Mouse (Mus musculus) left cerebral cortex, adult 18-20 months (tissue): ENCODE measurements at regions not wholly inside any gene's neighbourhood (a gene's known extent, or its start where the extent isn't known, plus 50 kb on each side); places are given as distances from the start of the nearest gene placed in this dataset.
A peak's percentile ranks its signal among the peaks of the same experiment; 100 is the strongest.

ENCODE experiments used
- DNase-seq, 2 experiments: peaks; one replicate each; pipeline ENCODE4 v3.0.0; 2021 to 2022; ENCODE audit warnings: low spot score in 2 of 2, mixed read lengths in 1 of 2

DNA sequence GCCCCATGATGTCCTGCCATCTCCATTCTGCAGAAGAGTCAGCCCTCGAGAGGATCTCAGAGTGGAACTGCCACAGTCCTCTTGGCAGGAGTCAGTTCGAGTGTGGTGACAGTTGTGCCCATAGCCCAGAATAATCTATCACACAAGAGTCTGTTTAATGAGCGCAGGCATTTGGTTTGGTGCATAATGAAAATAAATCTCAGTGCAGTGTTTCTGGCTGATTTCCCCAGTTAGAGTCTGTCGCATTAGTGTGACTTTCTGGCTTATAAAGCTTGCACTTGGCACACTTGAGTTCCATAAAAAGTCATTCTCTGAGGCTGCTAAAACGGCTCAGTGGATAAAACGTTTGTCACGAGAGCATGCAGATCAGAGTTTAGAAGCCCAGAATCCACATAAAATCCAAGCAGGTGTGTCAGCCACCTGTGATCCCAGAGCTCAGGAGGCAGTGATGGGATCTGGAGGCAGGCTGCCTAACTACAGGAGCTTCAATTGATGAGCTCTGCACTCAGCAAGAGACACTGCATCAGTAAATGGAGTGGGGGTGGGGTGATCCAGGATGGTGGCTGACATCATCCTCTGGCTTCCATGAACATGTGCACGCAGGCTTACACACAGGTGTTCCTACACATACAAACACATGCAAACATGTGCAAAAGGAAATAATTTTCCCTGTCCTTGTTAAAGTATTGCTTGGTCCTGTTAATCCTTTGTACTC, 578.5 kb downstream of the Plekhb2 start:
- DNase-seq = no peak

DNA sequence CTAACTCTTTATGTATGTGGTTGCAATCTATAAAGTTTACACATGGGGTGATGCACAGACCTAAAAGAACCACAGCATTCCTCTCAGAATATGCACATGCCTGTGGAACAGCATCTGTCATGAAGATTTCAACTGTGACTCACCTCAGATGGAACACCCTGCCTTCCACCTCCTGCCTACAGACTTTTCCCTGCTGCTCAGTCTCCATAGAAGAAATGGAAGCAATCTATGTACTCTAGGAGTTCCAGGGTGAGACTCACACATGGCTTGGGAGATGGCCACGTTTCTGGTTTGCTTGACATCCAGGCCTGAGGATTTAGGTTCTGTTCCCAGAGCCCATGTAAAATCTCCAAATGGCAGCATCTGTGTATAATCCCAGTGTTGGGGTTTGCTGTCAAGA, 579.7 kb downstream of the Plekhb2 start:
- peak; percentile 19 to 23 for DNase-seq

DNA sequence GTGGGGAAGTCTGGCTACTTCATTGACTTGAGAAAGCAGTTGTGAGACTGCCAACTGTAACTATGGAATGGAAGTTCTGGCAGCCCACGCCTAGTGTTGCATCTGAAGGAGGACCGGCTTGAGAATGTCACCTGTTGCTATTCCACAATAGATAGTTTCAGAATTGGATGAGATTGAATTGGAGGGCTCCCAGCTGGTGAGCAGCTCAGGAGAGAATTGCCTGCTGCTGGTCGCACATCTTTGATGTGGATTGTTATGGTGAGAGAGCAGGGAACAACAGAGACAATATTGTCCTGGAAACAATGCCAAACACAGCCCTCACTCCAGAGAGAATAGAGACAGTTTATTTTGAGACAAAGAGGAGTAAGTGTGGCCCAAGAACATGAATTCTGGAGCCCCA, 585.9 kb downstream of the Plekhb2 start:
- DNase-seq = no peak

DNA sequence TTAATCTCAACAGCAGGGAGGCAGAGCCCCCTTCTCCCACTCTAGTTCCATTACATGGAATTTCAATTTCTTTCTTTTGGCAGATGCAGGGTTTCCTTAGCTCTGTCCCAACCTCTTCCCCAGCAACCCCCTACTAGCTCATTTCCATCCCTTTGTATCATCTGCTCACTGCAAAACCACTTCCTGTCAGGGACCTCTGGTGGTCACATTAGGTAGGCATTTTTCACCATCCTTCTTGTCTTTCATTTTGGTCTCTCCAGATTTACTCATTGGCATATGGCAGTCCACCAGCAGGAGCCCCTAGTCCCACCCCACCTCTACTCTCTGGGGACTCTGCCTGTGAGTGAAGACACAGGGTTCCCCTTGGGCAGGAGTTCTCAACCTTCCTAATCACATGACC, 597.6 kb downstream of the Plekhb2 start:
- no peak for DNase-seq

DNA sequence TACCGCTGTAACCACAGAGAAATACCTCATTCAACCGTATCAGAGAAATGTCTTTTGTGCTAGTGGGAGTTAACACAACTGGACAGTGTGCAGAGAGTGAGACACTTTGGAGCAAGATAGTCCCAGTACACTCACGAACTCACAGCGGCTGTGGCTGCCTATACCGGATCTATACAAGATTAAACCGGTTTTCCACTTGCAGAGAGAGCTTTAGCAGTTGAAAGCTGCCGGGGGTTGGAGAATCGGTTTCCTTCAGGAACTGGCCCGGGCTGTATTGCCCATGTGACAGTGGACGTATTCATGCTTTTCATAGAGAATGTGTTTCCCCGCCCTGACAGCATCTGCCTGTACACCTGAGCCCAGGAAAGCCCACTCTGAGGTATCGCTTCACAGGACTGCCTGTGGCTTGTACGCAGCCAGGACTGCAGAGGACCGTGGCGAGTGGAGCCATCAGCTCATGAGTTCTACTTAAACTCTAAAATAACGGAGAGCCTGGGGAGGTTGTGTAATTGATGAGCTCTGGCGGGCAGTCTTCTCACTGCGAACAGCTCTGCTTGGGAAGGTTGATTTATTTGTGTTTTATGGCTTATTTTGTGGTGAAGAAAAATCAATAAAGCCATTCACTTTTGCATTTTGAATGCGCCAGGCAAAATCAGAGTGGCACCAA, 602.8 kb downstream of the Plekhb2 start:
- no peak for DNase-seq

DNA sequence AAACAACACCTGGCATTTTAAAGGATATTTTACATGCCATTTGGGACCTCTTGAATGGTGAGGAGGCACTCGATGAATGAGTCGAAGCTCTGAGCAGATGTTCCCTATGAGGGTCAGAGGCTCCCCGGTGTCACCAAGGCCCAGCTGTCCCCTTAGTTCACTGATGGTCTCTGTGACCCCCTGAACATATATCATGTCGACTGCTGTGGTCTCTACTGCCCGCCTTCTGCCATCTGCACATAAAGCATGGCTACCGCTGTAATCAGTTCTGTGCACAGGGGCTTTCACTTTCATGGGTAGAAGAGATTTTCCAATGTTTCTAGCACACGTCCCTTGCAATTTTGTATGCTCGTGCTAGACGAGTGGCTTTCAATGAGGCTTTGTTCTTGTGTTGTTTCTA, 607.8 kb downstream of the Plekhb2 start:
- no peak for DNase-seq

DNA sequence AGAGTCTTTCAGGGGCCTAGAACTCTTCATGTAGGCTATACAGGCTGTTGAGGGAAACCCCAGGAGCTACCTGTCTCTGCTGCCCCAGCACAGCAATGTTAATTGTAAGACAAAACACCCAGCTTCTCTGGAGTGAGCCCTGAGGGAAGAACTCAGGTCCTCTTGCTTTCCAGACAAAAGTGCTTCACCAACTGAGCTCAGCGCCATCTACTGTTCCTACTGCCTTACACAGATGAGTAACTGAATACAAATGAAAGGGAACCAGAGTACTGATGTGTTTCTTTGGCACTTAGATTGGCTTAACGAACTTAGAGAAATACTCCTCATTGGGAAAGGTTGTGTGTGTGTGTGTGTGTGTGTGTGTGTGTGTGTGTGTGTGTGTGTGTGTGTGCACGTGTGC, 603.1 kb upstream of the Hs6st1 start:
- peak; percentile 26 to 31 for DNase-seq

DNA sequence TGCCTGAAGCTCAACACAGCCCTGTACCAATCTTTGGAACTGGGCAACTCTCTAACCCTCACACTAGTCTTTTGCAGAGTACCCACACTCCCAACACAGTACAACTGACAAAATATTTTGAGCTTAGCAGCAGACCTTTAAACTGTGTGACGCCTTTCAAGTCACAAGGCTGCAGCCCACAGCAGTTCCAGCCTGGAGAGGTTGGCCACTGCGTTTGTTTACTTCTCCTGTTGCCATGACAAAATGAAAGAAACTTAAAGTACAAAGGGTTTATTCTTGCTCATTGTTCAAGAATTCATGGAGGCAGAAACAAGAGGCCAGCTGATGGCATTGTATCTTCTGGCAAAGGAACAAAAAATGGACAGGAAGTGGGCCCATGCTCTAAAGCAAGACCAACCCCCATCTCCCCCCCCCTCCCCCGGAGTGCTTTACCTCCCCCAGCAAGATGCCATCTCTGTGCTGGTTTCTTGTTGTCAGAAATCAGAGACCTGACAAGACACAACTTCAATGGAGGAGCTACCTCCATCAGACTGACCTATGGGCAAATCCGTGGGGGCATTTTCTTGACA, 598.9 kb upstream of the Hs6st1 start:
- no peak for DNase-seq

DNA sequence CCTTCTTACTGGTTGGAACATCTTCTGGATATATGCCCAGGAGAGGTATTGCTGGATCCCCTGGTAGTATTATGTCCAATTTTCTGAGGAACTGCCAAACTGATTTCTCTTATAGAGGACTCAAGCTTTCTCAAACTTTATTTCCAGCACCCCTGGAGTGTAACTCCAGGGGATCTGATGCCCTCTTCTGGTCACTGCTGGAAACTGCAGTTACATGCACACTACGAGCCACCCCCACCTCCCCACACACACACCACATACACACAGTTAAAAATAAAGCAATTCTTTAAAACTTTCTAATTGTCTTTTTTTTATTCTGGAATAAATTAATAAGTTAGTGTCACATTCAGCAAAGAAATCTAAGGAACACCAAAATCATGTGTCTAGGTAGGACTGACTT, 589.9 kb upstream of the Hs6st1 start:
- DNase-seq = no peak

DNA sequence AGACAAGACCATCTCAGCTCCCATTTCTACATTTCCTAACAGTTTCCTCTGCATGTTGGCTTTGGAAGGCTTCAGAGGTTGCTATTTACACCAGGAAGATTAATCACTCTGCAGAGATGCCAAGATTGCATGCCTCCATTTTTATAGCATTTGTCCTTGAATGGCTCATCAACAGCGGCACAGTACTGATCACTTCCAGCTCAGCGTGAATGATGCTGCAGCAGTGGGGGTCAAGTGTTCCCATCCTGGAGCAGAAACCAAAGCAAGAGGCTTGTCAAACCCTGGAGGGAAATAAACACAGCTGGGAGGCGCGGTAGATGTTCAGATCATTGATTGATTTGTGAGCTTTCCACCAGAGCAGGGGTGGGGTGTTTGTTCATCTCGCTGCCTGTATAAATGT, 572.2 kb upstream of the Hs6st1 start:
- peak in 1 of 2 experiments; percentile 4 for DNase-seq

DNA sequence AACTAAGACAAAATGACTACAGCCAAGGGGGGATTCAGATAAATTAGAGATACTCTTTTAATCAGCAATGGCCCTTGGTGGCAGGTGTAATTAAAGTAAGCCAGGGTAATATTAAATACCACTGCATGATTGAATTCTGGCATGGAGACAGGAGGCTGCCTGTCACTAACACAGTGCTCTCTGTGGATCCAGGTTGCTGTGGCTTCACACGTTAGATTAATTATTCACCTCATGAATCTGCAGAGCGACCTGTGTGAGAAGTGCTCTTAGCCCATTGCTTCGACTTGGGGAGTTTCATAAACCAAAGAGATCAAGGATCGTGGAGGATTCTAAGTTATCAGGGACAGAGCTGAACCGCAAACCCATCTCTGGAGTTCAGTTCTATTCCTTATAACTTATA, 545.2 kb upstream of the Hs6st1 start:
- no peak for DNase-seq

DNA sequence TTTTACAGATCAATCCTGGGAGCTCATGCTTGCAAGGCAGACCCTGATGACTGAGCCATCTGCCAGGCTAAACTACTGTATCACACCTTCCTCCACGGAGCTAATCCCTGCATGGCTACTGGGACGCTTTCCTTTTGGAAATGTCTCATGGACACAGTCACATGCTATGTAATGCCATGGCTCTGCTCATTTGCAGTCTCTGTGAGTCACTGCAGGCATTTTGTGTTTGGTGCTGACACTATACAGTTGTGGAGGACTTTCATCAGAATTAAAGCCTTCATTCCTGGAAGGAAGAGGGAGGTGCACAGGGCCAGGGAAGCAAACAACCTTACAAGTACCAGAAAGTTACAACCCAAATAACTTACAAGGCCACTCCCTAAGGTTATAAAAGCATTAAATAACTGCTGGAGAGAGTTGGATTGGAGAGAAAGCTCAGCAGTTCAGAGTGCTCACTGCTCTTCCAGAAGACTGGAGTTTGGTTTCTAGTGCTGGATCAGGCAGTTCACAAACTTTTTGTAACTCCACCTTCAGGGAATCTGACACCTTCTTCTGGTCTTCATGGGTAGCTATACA, 544.3 kb upstream of the Hs6st1 start:
- peak; percentile 18 to 35 for DNase-seq

DNA sequence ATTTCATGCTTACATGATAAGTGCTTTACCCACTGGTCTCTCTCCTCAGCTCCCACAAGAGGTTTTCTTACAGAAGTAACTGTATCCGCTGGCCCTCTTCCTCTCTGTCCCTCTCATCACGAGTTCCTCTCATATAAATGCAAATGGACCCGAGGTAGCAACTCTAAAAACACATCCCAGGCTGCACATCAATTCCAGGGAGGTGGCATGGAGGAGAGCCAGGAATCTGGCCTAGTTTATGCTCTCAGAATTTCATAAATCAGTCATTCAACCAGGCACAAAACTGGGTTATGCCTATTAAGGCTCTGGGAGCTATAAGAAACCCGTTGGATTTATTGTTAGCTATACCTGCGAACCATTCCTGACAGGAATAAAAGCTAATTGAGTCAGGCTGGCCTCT, 543.4 kb upstream of the Hs6st1 start:
- DNase-seq = peak; percentile 15 to 45

DNA sequence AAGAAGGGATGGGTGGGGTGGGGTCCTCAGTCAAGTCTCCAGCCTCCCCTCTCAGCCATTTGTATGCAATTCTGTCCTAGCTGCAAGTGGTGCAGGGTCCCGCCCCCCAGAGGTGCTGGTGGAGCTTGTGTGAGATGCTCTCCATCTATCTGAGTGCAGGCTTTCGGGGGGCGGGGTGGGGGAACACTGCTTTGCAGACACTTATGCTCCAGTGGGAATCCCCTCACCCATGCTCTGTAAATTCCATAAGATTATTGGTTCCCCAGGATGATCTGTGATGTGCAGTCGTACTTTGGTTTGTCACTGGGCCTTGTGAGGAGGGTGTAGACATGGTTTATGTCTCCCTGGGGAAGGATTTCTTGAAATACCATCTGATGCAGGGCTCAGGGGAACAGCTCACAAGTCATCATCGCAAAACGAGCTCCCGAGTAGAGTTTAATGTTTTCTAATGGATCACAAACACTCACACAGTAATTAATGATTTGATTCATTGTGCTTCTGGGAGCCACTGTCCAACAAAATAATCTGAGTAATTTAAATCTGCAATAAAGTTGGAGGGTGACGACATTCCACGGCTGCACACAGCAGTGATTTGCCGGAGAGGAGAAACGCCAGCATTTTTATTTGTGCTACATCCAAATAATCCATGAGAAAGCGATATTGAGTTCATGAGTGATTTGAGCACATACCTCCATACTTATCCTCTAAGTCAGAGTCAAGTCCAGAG, 540.3 kb upstream of the Hs6st1 start:
- DNase-seq = no peak

DNA sequence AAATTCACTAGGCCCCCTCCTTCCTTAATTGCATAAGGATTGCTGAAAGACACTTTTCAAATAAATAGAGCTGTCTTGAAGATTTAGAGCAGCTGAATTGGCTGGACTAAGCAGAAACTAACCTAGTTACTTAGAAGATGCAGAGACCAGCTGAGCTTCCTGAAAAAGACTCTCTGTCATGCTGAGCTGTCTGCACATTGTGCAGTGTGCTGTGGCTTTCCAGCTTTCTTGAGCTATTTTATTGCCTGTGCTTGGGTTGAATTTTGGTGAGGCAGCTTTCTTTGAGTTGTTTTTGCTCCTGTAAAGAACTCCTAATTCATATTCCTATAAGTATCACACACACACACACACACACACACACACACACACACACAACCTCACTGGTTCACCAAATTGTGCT, 532.7 kb upstream of the Hs6st1 start:
- DNase-seq = peak in 1 of 2 experiments; percentile 25

DNA sequence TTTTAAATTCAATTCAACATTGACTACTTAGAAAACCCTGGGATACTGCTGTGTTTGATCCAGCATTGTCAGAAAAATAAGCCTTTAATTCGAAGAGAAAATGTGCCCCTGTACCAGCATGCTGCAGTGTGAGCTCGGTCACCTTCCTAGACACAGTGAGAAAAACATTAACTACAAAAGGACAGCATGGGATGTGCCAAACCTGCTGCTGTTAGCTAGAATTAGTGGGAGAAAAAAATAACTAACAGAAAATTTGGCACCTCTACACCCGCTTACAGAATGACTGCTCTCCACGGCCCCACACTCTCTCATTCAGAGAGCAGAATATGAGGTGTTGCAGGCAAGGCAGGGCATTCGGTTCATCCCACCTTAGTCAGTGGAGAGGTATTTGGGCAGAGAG, 531.9 kb upstream of the Hs6st1 start:
- DNase-seq = no peak

DNA sequence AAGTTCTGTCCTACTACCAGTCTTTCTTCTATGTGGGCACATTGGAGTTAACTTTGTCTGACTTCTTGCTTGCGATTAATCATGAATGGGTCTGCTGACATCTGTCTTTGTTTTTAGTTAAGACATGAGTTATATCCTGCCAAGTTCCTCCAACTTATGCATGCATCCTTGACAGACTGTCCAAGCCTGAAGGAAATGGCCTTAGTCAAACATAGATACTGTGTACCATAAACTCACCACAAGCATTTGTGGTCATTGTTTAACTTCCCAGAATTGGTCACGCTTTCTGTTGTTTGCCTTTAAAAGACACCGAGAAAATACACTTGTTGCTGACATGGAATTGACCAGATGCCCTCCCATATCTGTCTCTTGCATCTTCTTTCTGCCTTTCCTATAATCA, 519.4 kb upstream of the Hs6st1 start:
- no peak for DNase-seq

DNA sequence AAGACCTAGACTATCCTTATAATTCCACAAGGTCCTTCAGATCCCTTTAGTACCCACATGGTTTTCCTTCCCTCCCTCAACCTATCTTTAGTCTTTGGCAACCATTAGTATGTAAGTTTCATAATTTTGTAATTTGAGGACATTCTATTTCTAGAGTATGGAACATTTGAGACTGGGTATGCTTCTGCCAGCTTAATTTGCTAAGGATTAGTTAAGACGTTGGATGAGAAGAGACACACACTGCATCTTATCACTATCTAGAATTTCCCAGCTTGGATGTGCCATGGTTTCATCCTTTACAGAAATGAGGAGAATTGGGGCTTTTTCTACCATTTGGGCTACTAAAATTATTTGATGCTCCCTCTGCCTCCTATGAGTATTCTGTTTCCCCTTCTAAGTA, 516.7 kb upstream of the Hs6st1 start:
- no peak for DNase-seq

DNA sequence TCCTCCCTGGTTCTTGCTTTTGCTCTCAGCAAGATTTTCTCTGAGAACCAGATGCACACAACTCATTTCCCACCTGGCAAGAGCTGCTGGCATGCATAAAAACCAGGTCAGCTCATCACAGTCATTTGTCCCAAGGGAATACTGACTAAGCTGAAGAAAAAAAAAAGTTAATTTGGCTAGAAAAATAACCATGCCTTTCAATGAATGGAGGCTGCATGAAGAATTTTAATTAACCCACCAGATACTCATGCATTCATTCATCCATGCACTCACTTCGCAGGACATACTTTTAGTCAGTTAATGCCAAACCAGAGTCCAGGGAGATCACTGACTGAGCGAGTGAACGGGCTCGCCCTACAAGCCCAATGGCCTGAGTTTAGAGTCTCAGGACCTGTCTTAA, 505.4 kb upstream of the Hs6st1 start:
- peak in 1 of 2 experiments; percentile 4 for DNase-seq

DNA sequence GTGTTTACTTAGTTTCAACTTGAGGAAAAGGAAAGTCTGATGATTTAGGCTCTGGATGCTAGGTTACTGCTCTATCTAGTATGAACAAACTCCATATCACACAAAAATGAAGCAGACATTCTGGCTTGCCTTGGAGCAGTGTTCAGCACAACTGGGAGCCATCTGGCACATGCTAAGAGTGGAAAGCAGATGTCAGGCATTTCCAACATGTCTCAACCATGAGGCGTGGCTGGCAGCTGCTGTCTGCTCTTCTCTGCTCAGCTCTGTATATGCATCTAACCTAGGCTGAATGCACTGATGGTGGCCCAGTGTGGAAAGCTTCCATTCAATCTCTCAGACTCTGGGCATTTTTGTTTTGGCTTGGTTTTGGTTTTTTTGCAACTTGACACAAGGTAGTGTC, 493.0 kb upstream of the Hs6st1 start:
- DNase-seq = peak; percentile 16 to 21

DNA sequence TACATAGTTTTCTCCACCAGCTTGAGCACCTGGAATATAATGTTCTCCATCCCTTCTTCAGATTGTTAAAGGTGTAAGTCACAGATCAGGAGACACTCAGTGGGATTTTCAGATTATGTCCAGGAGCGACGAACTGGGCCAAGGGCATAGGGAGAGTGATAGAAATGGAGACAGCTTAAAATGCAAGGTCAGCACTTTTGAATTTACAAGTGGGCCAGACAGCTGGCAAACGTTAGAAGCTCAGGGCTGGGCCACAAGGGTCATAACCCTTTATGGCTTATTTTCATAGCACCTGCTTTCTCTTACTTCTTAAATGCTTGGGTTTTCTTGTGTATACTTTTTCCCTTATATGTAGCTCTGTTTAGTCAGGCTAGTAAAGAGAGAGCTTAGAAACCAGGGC, 488.8 kb upstream of the Hs6st1 start:
- DNase-seq = no peak

DNA sequence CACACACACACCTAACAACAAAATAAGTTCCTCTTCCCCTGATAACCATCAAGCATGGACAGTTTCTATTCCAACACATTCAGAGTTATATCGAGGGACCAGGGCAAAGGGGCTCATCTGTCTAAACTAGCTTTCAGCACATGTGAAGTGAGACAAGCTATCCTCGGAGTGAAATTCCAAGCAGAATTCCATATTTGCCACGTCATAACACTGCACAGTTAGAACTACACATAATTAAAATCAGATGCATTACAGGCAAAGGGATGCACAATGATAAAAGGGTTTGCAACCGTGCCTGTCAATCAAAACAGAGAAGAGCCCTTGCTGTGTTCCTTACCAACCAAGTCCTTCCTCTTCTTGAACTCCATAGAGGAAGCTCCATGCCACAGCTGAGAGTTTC, 488.2 kb upstream of the Hs6st1 start:
- no peak for DNase-seq
